Mouse (Mus musculus): ENCODE measurements around the gene Lrrc3c. TPM values are rescaled to one million over a fixed set of nuclear protein-coding genes. Genes with fewer than 3 reads are reported as not detected.
"Not testable (repeated sequence)": the region's sequence is repeated elsewhere in the genome, so short reads cannot be mapped to it uniquely, and the experiment has no call there.

The Lrrc3c gene
- total RNA-seq, 2 experiments from 2014 or later, result not detected

GRCm38 (mm10) chr11:98623981-98624380 lies 25.9 kb downstream of the Lrrc3c start:
- DNase-seq (ENCODE audit: low spot score); intact Hi-C loops (cut with DNase I): not testable (repeated sequence)

- DNase-seq (ENCODE audit: low spot score); intact Hi-C loops (cut with DNase I): not testable (repeated sequence)
Measured at GRCm38 (mm10) chr11:98624381-98624780, 26.3 kb downstream of the Lrrc3c start.

GRCm38 (mm10) chr11:98625611-98626410 lies 27.7 kb downstream of the Lrrc3c start, which contains the start of the genes Gm12355 and Gsdma3:
TSS of gene Gm12355 (minus strand) at chr11:98625661.
TSS of gene Gsdma3 (plus strand) at chr11:98626360.
- no peak for DNase-seq (ENCODE audit: low spot score)
- intact Hi-C loops (cut with DNase I), result no loop called here

GRCm38 (mm10) chr11:98628706-98629105 lies 30.6 kb downstream of the Lrrc3c start:
- DNase-seq (ENCODE audit: low spot score), result no peak
- intact Hi-C loops (cut with DNase I), result no loop called here

- no peak for DNase-seq (ENCODE audit: low spot score)
- intact Hi-C loops (cut with DNase I), result no loop called here
Measured at GRCm38 (mm10) chr11:98630646-98631045, 32.6 kb downstream of the Lrrc3c start.

- DNase-seq (ENCODE audit: low spot score); intact Hi-C loops (cut with DNase I): not testable (repeated sequence)
Measured at GRCm38 (mm10) chr11:98635312-98635970, 37.4 kb downstream of the Lrrc3c start.

- no peak for DNase-seq (ENCODE audit: low spot score)
- intact Hi-C loops (cut with DNase I), result no loop called here
Measured at GRCm38 (mm10) chr11:98637501-98637900, 39.4 kb downstream of the Lrrc3c start.

- intact Hi-C loops (cut with DNase I), result no loop called here
- no peak for DNase-seq (ENCODE audit: low spot score)
Measured at GRCm38 (mm10) chr11:98640091-98640490, 42.0 kb downstream of the Lrrc3c start.

GRCm38 (mm10) chr11:98644757-98645156 lies 46.7 kb downstream of the Lrrc3c start:
- intact Hi-C loops (cut with DNase I), result no loop called here
- DNase-seq (ENCODE audit: low spot score), result no peak

- no peak for DNase-seq (ENCODE audit: low spot score)
- intact Hi-C loops (cut with DNase I), result no loop called here
Measured at GRCm38 (mm10) chr11:98645946-98646345, 47.9 kb downstream of the Lrrc3c start.

GRCm38 (mm10) chr11:98646459-98646858 lies 48.4 kb downstream of the Lrrc3c start, which contains the start of gene Gsdma2:
TSS of gene Gsdma2 (plus strand) at chr11:98646759.
- DNase-seq (ENCODE audit: low spot score), result no peak
- intact Hi-C loops (cut with DNase I), result no loop called here

Other genes with a start within 250 kb of the Lrrc3c start
- 1 to 10 TPM; 5.3 to 5.8 TPM for gene Ppp1r1b, start 249.9 kb upstream of the Lrrc3c start, total RNA-seq (2021)
- gene Stard3, start 239.9 kb upstream of the Lrrc3c start, total RNA-seq (2021), result 10 to 100 TPM; 19.7 to 24.9 TPM
- 1,000 to 10,000 TPM; 1,084 to 2,520 TPM for gene Tcap, start 214.5 kb upstream of the Lrrc3c start, total RNA-seq (2021)
- gene Pnmt, start 211.8 kb upstream of the Lrrc3c start, total RNA-seq (2021), result 1 to 10 TPM; 1.3 to 1.7 TPM
- gene Pgap3, start 197.8 kb upstream of the Lrrc3c start, total RNA-seq (2021), result 1 to 10 TPM; 8.4 to 9.3 TPM
- gene Erbb2, start 185.8 kb upstream of the Lrrc3c start, total RNA-seq (2021), result 1 to 10 TPM; 7.7 to 9.2 TPM
- 10 to 100 TPM; 49.0 to 54.6 TPM for gene Mien1, start 159.3 kb upstream of the Lrrc3c start, total RNA-seq (2021)
- gene Grb7, start 151.9 kb upstream of the Lrrc3c start, total RNA-seq (2021), result not detected
- gene Ikzf3, start 52.3 kb upstream of the Lrrc3c start, total RNA-seq (2021), result under 1 TPM; 0.44 to 0.61 TPM
- not detected for gene Zpbp2, start 47.2 kb upstream of the Lrrc3c start, total RNA-seq (2021)
- gene Ormdl3, start 10.9 kb upstream of the Lrrc3c start, total RNA-seq (2021), result 10 to 100 TPM; 35.6 to 37.8 TPM
- 1 to 10 TPM; 7.2 to 7.7 TPM for gene Gm12355, start 27.4 kb downstream of the Lrrc3c start, total RNA-seq (2021)
- 1 to 10 TPM; 2.7 to 3.3 TPM for gene Gsdma3, start 28.1 kb downstream of the Lrrc3c start, total RNA-seq (2021)
- under 1 TPM in 1 of 2 experiments, not detected in 1; 0.31 TPM for gene Gsdma2, start 48.5 kb downstream of the Lrrc3c start, total RNA-seq (2021)
- gene Gsdma, start 66.1 kb downstream of the Lrrc3c start, total RNA-seq (2021), result not detected
- gene Psmd3, start 84.3 kb downstream of the Lrrc3c start, total RNA-seq (2021), result 100 to 1,000 TPM in 1 of 2 experiments, 10 to 100 TPM in 1; 98.7 to 104 TPM
- gene Csf3, start 103.0 kb downstream of the Lrrc3c start, total RNA-seq (2021), result not detected
- 10 to 100 TPM; 45.2 to 48.8 TPM for gene Med24, start 131.1 kb downstream of the Lrrc3c start, total RNA-seq (2021)
- gene Thra, start 142.3 kb downstream of the Lrrc3c start, total RNA-seq (2021), result 100 to 1,000 TPM; 102 to 117 TPM
- gene Nr1d1, start 177.0 kb downstream of the Lrrc3c start, total RNA-seq (2021), result 100 to 1,000 TPM in 1 of 2 experiments, 10 to 100 TPM in 1; 61.2 to 129 TPM
- gene Msl1, start 197.2 kb downstream of the Lrrc3c start, total RNA-seq (2021), result 10 to 100 TPM; 73.0 to 78.1 TPM
- gene Casc3, start 206.6 kb downstream of the Lrrc3c start, total RNA-seq (2021), result 10 to 100 TPM; 22.4 to 25.5 TPM
- gene Rapgefl1, start 238.5 kb downstream of the Lrrc3c start, total RNA-seq (2021), result under 1 TPM; 0.60 to 0.78 TPM